Mouse (Mus musculus): ENCODE data around the gene Xpnpep2. TPM values are rescaled to one million over a fixed set of nuclear protein-coding genes. Genes with fewer than 3 reads are reported as not detected.

Gene Xpnpep2
- polyA plus RNA-seq (2017; shearing (Covaris generic)) = 0.42 TPM

GRCm38 (mm10) chrX:48108394-48109315 is at the start of gene Xpnpep2:
TSS of gene Xpnpep2 (plus strand) at chrX:48108725.

GRCm38 (mm10) chrX:48146262-48146661 is 37.7 kb downstream of the Xpnpep2 start, which contains the start of gene Sash3:
TSS of gene Sash3 (plus strand) at chrX:48146436.

Other genes starting within 250 kb of the Xpnpep2 start
- not detected for gene Smarca1, start 215.8 kb upstream of the Xpnpep2 start, polyA plus RNA-seq (2017; shearing (Covaris generic))
- 11.5 TPM for gene Ocrl, start 196.3 kb upstream of the Xpnpep2 start, polyA plus RNA-seq (2017; shearing (Covaris generic))
- gene Apln, start 73.9 kb upstream of the Xpnpep2 start, polyA plus RNA-seq (2017; shearing (Covaris generic)) = 0.17 TPM
- gene Sash3, start 37.7 kb downstream of the Xpnpep2 start, polyA plus RNA-seq (2017; shearing (Covaris generic)) = 503 TPM
- 26.2 TPM for gene Zdhhc9, start 100.2 kb downstream of the Xpnpep2 start, polyA plus RNA-seq (2017; shearing (Covaris generic))
- 26.9 TPM for gene Utp14a, start 148.1 kb downstream of the Xpnpep2 start, polyA plus RNA-seq (2017; shearing (Covaris generic))
- 2.8 TPM for gene Bcorl1, start 232.6 kb downstream of the Xpnpep2 start, polyA plus RNA-seq (2017; shearing (Covaris generic))

All from activated CD4-positive, CD25-positive, alpha-beta regulatory T cell, adult 9 weeks (primary cell).